Mouse (Mus musculus) adrenal gland, adult 8-10 months (tissue): ENCODE results near the gene Cfap58. TPM values are rescaled to one million over a fixed set of nuclear protein-coding genes. Genes with fewer than 3 reads are reported as not detected.

ENCODE experiments used
- DNase-seq: peaks from one replicate; pipeline ENCODE4 v3.0.0; 2022
- total RNA-seq, 4 experiments: library from RNA; stranded (reverse); gene quantifications; 2 replicates each; pipeline ENCODE4 v1.2.4; 2022

The Cfap58 gene
- total RNA-seq, 4 experiments from 2014 or later = 0.07 to 0.12 (median 0.11) TPM; not detected in 1

- DNase-seq = no peak
Measured at GRCm38 (mm10) chr19:47918016-47918415, 19.5 kb upstream of the Cfap58 start.

GRCm38 (mm10) chr19:47918455-47919101 lies 18.9 kb upstream of the Cfap58 start:
- no peak for DNase-seq

- peak; percentile 78 for DNase-seq
Measured at GRCm38 (mm10) chr19:47919126-47919965, 18.1 kb upstream of the Cfap58 start, which contains the start of the genes Cfap43 and Itprip. TSS of gene Cfap43 (minus strand) at chr19:47919287. TSS of gene Itprip (minus strand) at chr19:47919299.

GRCm38 (mm10) chr19:47919966-47920375 lies 17.5 kb upstream of the Cfap58 start:
- no peak for DNase-seq

GRCm38 (mm10) chr19:47925819-47926218 lies 11.7 kb upstream of the Cfap58 start:
- DNase-seq = peak; percentile 47

- no peak for DNase-seq
Measured at GRCm38 (mm10) chr19:47927032-47927431, 10.4 kb upstream of the Cfap58 start.

GRCm38 (mm10) chr19:47929043-47929442 lies 8.4 kb upstream of the Cfap58 start:
- DNase-seq = no peak

GRCm38 (mm10) chr19:47931982-47932638 lies 5.4 kb upstream of the Cfap58 start:
- DNase-seq = no peak

GRCm38 (mm10) chr19:47934146-47934545 lies 3.3 kb upstream of the Cfap58 start:
- DNase-seq = no peak

- no peak for DNase-seq
Measured at GRCm38 (mm10) chr19:47934636-47935238, 2.7 kb upstream of the Cfap58 start.

GRCm38 (mm10) chr19:47935530-47935929 lies 1.9 kb upstream of the Cfap58 start:
- no peak for DNase-seq

- no peak for DNase-seq
Measured at GRCm38 (mm10) chr19:47936490-47936889, 985 bp upstream of the Cfap58 start.

- DNase-seq = no peak
Measured at GRCm38 (mm10) chr19:47936938-47937337, 537 bp upstream of the Cfap58 start.

- DNase-seq = no peak
Measured at GRCm38 (mm10) chr19:47939361-47939760, 1.9 kb downstream of the Cfap58 start.

GRCm38 (mm10) chr19:47946821-47947465 lies 9.5 kb downstream of the Cfap58 start:
- DNase-seq = no peak

GRCm38 (mm10) chr19:47950946-47951345 lies 13.5 kb downstream of the Cfap58 start:
- no peak for DNase-seq

GRCm38 (mm10) chr19:47953169-47953568 lies 15.7 kb downstream of the Cfap58 start:
- no peak for DNase-seq

GRCm38 (mm10) chr19:47958181-47958580 lies 20.7 kb downstream of the Cfap58 start:
- no peak for DNase-seq

GRCm38 (mm10) chr19:47968993-47969659 lies 31.7 kb downstream of the Cfap58 start:
- DNase-seq = no peak

- DNase-seq = no peak
Measured at GRCm38 (mm10) chr19:47971066-47971465, 33.6 kb downstream of the Cfap58 start.

- no peak for DNase-seq
Measured at GRCm38 (mm10) chr19:47978109-47978701, 40.7 kb downstream of the Cfap58 start.
